Mouse (Mus musculus) erythroblast, adult 5-6 weeks (primary cell): ENCODE results near the gene Patl2. TPM values are rescaled to one million over a fixed set of nuclear protein-coding genes. Genes with fewer than 3 reads are reported as not detected.

Experiments
- ATAC-seq: replicated peaks from 2 replicates; pipeline ENCODE4 v1.8.0; 2016; ENCODE audit warnings: moderate number of reproducible peaks, mild to moderate bottlenecking, moderate TSS enrichment, inconsistent platforms; ENCODE audit not compliant: poor library complexity, low FRiP score, severe bottlenecking
- total RNA-seq, 2 experiments: library from RNA; stranded (forward) in 1 of 2; stranded (reverse) in 1 of 2; fragments of 150-400 nt in 1 of 2; fragments of 200-764, 138-1000 nt in 1 of 2; gene quantifications; 2 replicates each; pipeline versions ENCODE4 v1.2.3 to v1.2.4; 2015 to 2017; ENCODE audit warnings: low replicate concordance in 2 of 2

Gene Patl2
- total RNA-seq, 2 experiments from 2014 or later: not detected

- peak; percentile 33 for ATAC-seq
Measured at GRCm38 (mm10) chr2:122148242-122148917, 37.6 kb downstream of the Patl2 start.

- peak; percentile 89 for ATAC-seq
Measured at GRCm38 (mm10) chr2:122147508-122148241, 38.3 kb downstream of the Patl2 start, which contains the start of gene B2m. Gene B2m (plus strand): TSS chr2:122147686.

- peak; percentile 38 for ATAC-seq
Measured at GRCm38 (mm10) chr2:122146687-122147086, 39.3 kb downstream of the Patl2 start.

- ATAC-seq: no peak
Measured at GRCm38 (mm10) chr2:122145756-122146155, 40.2 kb downstream of the Patl2 start.

- ATAC-seq: no peak
Measured at GRCm38 (mm10) chr2:122143111-122143510, 42.9 kb downstream of the Patl2 start.

- no peak for ATAC-seq
Measured at GRCm38 (mm10) chr2:122141332-122141967, 44.5 kb downstream of the Patl2 start.

GRCm38 (mm10) chr2:122140815-122141214, 45.2 kb downstream of the Patl2 start:
- ATAC-seq: no peak

- ATAC-seq: peak; percentile 99
Measured at GRCm38 (mm10) chr2:122137839-122138465, 48.0 kb downstream of the Patl2 start.

- ATAC-seq: no peak
Measured at GRCm38 (mm10) chr2:122132618-122133017, 53.4 kb downstream of the Patl2 start.

GRCm38 (mm10) chr2:122132078-122132477, 53.9 kb downstream of the Patl2 start:
- ATAC-seq: no peak

- no peak for ATAC-seq
Measured at GRCm38 (mm10) chr2:122127635-122128034, 58.4 kb downstream of the Patl2 start.

GRCm38 (mm10) chr2:122126765-122127347, 59.1 kb downstream of the Patl2 start:
- ATAC-seq: no peak

- ATAC-seq: peak; percentile 67
Measured at GRCm38 (mm10) chr2:122125680-122126572, 60.1 kb downstream of the Patl2 start.

GRCm38 (mm10) chr2:122117961-122118958, 67.7 kb downstream of the Patl2 start, which contains the start of gene Spg11:
Gene Spg11 (minus strand): TSS chr2:122118386.
- peak; percentile 99 for ATAC-seq

GRCm38 (mm10) chr2:122116888-122117287, 69.1 kb downstream of the Patl2 start:
- ATAC-seq: no peak

- ATAC-seq: no peak
Measured at GRCm38 (mm10) chr2:122109714-122110113, 76.3 kb downstream of the Patl2 start.

- ATAC-seq: peak; percentile 30; the same call in 1 of the 2 replicates
Measured at GRCm38 (mm10) chr2:122108101-122108500, 77.9 kb downstream of the Patl2 start.

- peak; percentile 76; the same call in 1 of the 2 replicates for ATAC-seq
Measured at GRCm38 (mm10) chr2:122102070-122102469, 83.9 kb downstream of the Patl2 start.
